Mouse (Mus musculus): ENCODE results near the gene Tmed5. TPM values are rescaled to one million over a fixed set of nuclear protein-coding genes. Genes with fewer than 3 reads are reported as not detected.
A peak's percentile ranks its signal among the peaks of the same experiment; 100 is the strongest.
"Not testable (repeated sequence)": the region's sequence is repeated elsewhere in the genome, so short reads cannot be mapped to it uniquely, and the experiment has no call there.

Tmed5 gene
- total RNA-seq (2021) (10 to 100 TPM; 61.8 to 92.0 TPM), polyA plus RNA-seq (2012; rRNA removed) (214 and 243 TPM in 2 replicates)
- long read RNA-seq, transcript Tmed5-201 (4 exons, 3,800 nt): major isoform, 77 of 92 reads
- long read RNA-seq, partial matches to known transcripts: 1 of 92 reads
- long read RNA-seq, other reads (novel, unspliced or antisense): 12 of 92 reads

- peak; percentile 98 for DNase-seq
Measured at GRCm38 (mm10) chr5:108132441-108133243, at the start of gene Tmed5, which contains the start of gene Ccdc18. Gene Tmed5, minus strand, starts transcription at chr5:108132620. Gene Ccdc18, plus strand, starts transcription at chr5:108132875.

- DNase-seq: peak; percentile 44
Measured at GRCm38 (mm10) chr5:108163695-108164094, 31.3 kb upstream of the Tmed5 start.

GRCm38 (mm10) chr5:108160796-108161195 is 28.4 kb upstream of the Tmed5 start:
- no peak for DNase-seq

DNA sequence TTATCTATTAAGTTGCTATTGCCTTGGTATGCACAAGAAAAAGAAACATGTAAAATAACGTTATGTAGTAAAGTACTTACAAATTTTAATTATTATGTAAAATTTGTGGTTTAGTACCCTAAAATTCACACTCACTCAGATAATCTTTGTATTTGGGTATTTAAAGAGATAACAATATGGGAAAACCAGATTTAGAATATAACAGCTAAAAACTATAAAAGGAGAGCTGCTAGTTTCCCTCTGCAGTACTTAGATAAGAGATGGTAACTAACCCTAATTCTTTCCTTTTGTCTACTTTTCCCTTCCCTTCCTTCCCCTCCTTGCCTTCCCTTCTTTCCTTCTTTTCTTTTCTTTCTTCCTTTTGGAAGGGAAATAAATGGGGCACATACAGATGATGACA is 20.2 kb upstream of the Tmed5 start:
- DNase-seq: no peak

- peak; percentile 77 for DNase-seq
Measured at GRCm38 (mm10) chr5:108131849-108132440, 475 bp downstream of the Tmed5 start.

DNA sequence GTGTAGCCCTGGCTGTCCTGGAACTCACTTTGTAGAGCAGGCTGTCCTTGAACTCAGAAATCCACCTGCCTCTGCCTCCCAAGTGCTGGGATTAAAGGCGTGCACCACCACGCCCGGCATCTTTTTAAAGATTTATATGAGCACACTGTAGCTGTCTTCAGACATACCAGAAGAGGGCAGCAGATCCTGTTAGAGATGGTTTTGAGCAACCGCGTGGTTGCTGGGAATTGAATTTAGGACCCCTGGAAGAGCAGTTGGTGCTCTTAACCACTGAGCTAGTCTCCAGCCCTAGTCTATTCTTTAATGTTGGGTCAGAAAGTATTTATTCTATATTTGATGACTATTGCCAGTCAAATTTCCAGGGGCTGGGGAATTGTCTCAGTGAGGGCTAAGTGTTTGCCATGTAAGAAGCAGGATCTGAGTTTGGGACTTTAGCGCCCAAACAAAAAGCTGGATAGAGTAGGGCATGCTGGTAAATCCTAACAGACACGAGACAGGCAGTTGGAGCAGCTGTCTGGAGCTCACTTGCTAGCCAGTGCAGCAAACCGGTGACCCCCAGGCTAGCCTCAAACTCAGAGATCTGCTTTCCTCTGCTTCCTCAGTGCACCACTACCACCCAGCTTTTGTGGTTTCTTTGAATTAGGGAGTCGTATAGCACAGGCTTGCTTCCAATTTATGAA is 12.1 kb downstream of the Tmed5 start:
- no peak for DNase-seq

DNA sequence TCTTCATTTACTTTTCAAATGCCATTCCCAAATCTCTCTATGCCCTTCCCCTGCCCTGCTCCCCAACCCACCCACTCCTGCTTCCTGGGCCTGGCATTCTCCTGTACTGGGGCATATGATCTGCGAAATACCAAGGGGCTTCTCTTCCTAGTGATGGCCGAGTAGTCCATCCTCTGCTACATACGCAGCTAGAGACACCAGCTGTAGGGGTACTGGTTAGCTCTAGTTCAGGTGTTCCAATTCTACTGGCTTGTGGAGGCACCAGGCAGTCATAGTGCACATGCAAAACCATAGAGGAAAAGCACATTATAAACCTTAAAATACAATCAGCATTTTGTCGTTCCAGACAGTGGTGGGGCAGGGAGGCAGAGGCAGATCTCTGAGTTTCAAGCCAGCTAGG is 14.7 kb downstream of the Tmed5 start:
- no peak for DNase-seq

- DNase-seq: no peak
Measured at GRCm38 (mm10) chr5:108109346-108109745, 23.1 kb downstream of the Tmed5 start.

GRCm38 (mm10) chr5:108104306-108104705 is 28.1 kb downstream of the Tmed5 start:
- DNase-seq: no peak

GRCm38 (mm10) chr5:108100196-108100595 is 32.2 kb downstream of the Tmed5 start:
- DNase-seq: peak; percentile 69

DNA sequence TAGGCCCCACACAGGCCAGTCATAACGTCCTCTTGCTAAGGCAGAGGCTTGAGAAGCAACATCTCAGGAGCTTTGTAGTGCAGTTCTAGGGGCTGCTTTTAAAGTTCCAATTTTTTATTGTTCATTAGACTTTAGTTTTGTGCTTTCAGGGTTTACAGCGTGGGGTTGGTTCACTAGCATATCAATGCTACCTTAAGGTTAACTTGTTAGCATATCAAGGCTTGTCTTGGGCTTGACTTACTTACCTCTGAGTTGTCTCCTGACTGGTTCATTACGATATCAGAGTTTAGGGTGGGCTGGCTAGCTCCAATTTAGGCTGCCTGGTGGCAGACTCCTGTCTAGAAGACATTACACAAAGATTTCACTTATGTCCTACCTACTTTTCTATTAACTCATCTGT is 34.7 kb downstream of the Tmed5 start:
- DNase-seq: no peak

DNA sequence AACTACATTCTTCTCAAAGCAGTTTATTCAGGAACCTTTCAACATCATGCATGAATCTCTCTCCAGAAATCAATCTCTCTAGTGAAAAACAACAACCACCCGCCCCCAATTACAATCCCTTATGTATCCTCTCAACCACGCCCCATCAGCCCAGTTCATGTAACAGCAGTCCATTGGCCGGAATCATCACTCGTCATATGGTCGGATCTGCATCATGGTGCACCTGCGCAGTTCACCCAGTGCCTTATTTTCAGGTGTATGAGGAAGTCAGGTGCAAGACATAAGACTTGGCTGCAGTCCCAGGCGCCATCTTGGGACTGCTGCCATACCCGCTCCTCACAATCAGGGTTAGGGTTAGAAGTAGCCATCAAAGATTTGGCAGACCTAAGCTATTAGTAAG is 39.7 kb downstream of the Tmed5 start:
- DNase-seq: not testable (repeated sequence)

DNA sequence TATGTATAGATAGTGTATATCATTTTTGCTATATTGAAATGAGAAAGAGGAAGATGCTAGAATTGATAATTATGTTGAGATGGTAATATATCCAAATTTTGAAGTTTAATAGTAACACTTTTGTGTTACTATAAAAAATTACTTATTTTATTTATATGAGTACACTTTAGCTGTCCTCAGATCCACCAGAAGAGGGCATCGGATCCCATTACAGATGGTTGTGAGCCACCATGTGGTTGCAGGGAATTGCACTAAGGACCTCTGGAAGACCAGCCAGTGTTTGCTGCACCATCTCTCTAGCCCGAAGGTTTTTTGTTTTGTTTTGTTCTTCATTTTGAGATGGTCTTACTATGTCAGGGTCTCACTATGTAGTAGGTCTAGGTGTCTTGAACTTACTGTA is 47.0 kb downstream of the Tmed5 start:
- DNase-seq: no peak

GRCm38 (mm10) chr5:108082380-108082779 is 50.0 kb downstream of the Tmed5 start:
- DNase-seq: peak; percentile 21

- no peak for DNase-seq
Measured at GRCm38 (mm10) chr5:108079603-108080002, 52.8 kb downstream of the Tmed5 start.

- DNase-seq: no peak
Measured at GRCm38 (mm10) chr5:108076833-108077540, 55.4 kb downstream of the Tmed5 start.

- no peak for DNase-seq
Measured at GRCm38 (mm10) chr5:108076241-108076640, 56.2 kb downstream of the Tmed5 start.

- DNase-seq: no peak
Measured at GRCm38 (mm10) chr5:108072301-108072700, 60.1 kb downstream of the Tmed5 start.

DNA sequence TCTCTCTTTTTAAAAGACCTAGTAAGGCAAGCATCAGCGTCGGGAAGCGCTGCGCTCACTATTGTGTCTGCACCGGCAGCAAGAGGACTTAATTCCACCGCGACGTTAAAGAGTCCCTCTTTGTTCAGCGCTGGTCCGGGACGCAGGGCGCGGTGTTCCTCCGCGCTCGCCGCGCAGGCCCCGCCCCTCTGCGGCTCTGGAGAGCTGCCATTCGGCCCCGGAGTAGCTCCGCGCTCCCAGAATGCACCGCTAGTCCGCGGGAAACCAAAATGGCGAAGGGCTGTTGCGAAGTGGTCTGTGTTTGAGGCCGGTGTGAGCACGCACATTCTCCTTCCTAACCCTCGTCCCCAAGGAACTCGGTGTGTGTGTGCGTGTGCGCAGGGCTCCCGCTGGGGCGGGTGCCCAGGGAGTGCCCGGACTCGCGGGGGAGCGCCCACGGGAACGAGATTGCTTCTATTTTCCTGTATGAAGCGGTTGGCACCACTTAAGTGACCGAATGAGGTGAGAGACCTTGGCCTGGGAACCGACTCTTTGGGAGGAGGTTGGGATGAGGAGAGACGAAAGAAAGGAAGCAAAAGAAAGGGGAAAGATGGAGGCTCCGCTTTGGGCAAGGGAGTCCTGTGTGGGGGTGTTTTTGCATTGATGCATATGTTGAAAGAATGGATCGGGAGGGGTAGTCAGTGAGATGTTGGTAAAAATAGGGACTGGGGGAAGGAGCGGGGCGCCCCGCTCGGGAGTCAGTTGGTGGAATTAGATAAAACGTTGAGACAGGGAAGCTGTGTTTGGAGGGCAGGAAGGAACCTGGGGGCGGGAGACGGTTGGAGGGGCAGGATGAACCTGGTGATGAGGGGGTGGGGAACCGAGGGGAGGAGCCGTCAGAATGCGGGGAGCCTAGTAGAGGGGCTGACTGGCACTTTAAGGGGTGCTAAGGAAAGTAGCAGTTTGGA is 66.7 kb downstream of the Tmed5 start, which contains the start of gene Mtf2:
Mtf2 (plus strand) TSS at position 210 of the 947 bp plus-strand sequence.
- peak; percentile 97 for DNase-seq

GRCm38 (mm10) chr5:108060413-108060812 is 72.0 kb downstream of the Tmed5 start:
- no peak for DNase-seq
